Mouse (Mus musculus) right cerebral cortex, adult 18-20 months (tissue): ENCODE measurements around the gene Ptpn18.
"Not testable (repeated sequence)": the region's sequence is repeated elsewhere in the genome, so short reads cannot be mapped to it uniquely, and the experiment has no call there.

ENCODE experiments used
- DNase-seq: peaks from one replicate; pipeline ENCODE4 v3.0.0; 2022; ENCODE audit warnings: mixed read lengths

The Ptpn18 gene

GRCm38 (mm10) chr1:34459284-34460060 is at the start of gene Ptpn18:
TSS of gene Ptpn18 (plus strand) at chr1:34459762.
- DNase-seq, result peak; percentile 85

GRCm38 (mm10) chr1:34428466-34428865 is 31.1 kb upstream of the Ptpn18 start:
- DNase-seq, result no peak

- no peak for DNase-seq
Measured at GRCm38 (mm10) chr1:34429281-34429680, 30.3 kb upstream of the Ptpn18 start.

GRCm38 (mm10) chr1:34430981-34431380 is 28.6 kb upstream of the Ptpn18 start:
- DNase-seq, result no peak

GRCm38 (mm10) chr1:34431431-34431830 is 28.1 kb upstream of the Ptpn18 start:
- DNase-seq, result no peak

- DNase-seq, result no peak
Measured at GRCm38 (mm10) chr1:34432411-34432775, 27.2 kb upstream of the Ptpn18 start.

- DNase-seq, result peak; percentile 29
Measured at GRCm38 (mm10) chr1:34432776-34433481, 26.6 kb upstream of the Ptpn18 start.

- DNase-seq, result peak; percentile 26
Measured at GRCm38 (mm10) chr1:34433891-34434521, 25.6 kb upstream of the Ptpn18 start.

GRCm38 (mm10) chr1:34434660-34435160 is 24.9 kb upstream of the Ptpn18 start:
- peak; percentile 90 for DNase-seq

GRCm38 (mm10) chr1:34435371-34436120 is 24.0 kb upstream of the Ptpn18 start:
- no peak for DNase-seq

- DNase-seq, result no peak
Measured at GRCm38 (mm10) chr1:34436374-34436773, 23.2 kb upstream of the Ptpn18 start.

- DNase-seq, result not testable (repeated sequence)
Measured at GRCm38 (mm10) chr1:34437366-34437765, 22.2 kb upstream of the Ptpn18 start.

GRCm38 (mm10) chr1:34438381-34439051 is 21.0 kb upstream of the Ptpn18 start:
- no peak for DNase-seq

- DNase-seq, result peak; percentile 97
Measured at GRCm38 (mm10) chr1:34439215-34439960, 20.2 kb upstream of the Ptpn18 start, which contains the start of the genes Ccdc115 and Imp4. TSS of gene Ccdc115 (minus strand) at chr1:34439672. TSS of gene Imp4 (plus strand) at chr1:34439851.

GRCm38 (mm10) chr1:34439961-34440630 is 19.5 kb upstream of the Ptpn18 start:
- no peak for DNase-seq

- DNase-seq, result no peak
Measured at GRCm38 (mm10) chr1:34443124-34443523, 16.4 kb upstream of the Ptpn18 start.

GRCm38 (mm10) chr1:34458431-34458830 is 1.1 kb upstream of the Ptpn18 start:
- DNase-seq, result no peak

GRCm38 (mm10) chr1:34460061-34460441 is 489 bp downstream of the Ptpn18 start:
- no peak for DNase-seq

- DNase-seq, result peak; percentile 35
Measured at GRCm38 (mm10) chr1:34462766-34463165, 3.2 kb downstream of the Ptpn18 start.

GRCm38 (mm10) chr1:34464310-34464817 is 4.8 kb downstream of the Ptpn18 start:
- DNase-seq, result no peak
